Comparison of ENCODE assay signal across 19 mouse cellular contexts in the genomic region with DNA sequence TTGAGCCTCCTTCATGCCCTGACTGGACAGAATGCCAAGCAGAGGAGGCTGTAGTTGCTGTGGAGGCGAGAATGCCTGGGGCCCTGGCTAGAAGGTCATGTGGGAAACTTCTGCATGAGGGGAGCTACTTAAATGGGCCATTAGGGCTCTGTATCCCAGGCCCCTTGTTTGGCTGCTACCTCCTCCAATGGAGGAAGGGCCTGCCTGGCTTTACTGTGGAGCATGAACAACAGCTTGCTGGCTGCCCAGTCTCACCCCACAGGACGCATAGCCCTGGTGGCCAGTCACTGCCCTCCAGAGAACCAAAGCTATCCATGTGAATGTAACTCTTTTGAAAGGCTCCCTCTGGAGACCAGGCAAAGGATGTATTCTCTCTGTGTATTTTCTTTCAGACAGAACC.
A peak's percentile ranks its signal among the peaks of the same experiment; 100 is the strongest.
DNase-seq lines count a peak whose midpoint lies in the region; ATAC-seq and TF ChIP-seq lines count a peak whose summit lies in the region.
"Had no signal": no experiment of that assay in that cellular context is flagged by ENCODE, and none has a peak within 500 bp of the region (broad histone marks: within the 10 kb centered on the region; RNA-seq: fewer than 3 reads in every experiment).

No protein-coding gene starts in this region.

- no peak overlapping the region for H3K4me2 ChIP-seq in forebrain, postnatal 0 days (ENCODE audit: low read depth)
- H3K4me2 ChIP-seq in forebrain, embryonic 11.5 days (ENCODE audit: low read depth, low read length, severe bottlenecking) = no peak overlapping the region
- no peak overlapping the region for H3K4me2 ChIP-seq in hindbrain, postnatal 0 days (ENCODE audit: low read depth, low read length)
- no peak overlapping the region for H3K4me2 ChIP-seq in hindbrain, embryonic 11.5 days (replicated peaks; ENCODE audit: low read depth, low read length)
- H3K4me2 ChIP-seq in neural tube, embryonic 13.5 days = no peak overlapping the region
- no peak overlapping the region for H3K4me2 ChIP-seq in neural tube, embryonic 15.5 days
- H3K4me2 ChIP-seq: heart, embryonic 13.5 days had no signal

- H3K9me3 ChIP-seq in forebrain, postnatal 0 days (ENCODE audit: low read length) = no peaks in the 10 kb centered on the region
- H3K9me3 ChIP-seq in forebrain, embryonic 11.5 days (ENCODE audit: control insufficient read depth, low read length) = no peaks in the 10 kb centered on the region
- H3K9me3 ChIP-seq in hindbrain, postnatal 0 days (ENCODE audit: low read length) = no peaks in the 10 kb centered on the region
- H3K9me3 ChIP-seq in hindbrain, embryonic 11.5 days (ENCODE audit: control insufficient read depth, low read length) = no peaks in the 10 kb centered on the region
- H3K9me3 ChIP-seq in neural tube, embryonic 13.5 days = no peaks in the 10 kb centered on the region
- no peaks in the 10 kb centered on the region for H3K9me3 ChIP-seq in neural tube, embryonic 15.5 days (replicated peaks)
- H3K9me3 ChIP-seq: embryonic facial prominence, embryonic 10.5 days; heart, embryonic 13.5 days had no signal

- 56% methylated on average over 2 of the region's 2 CpGs for WGBS in forebrain, postnatal 0 days
- WGBS in forebrain, embryonic 11.5 days = 57% methylated on average over 2 of the region's 2 CpGs
- WGBS in hindbrain, postnatal 0 days = 29% methylated on average over 2 of the region's 2 CpGs
- 63% methylated on average over 2 of the region's 2 CpGs for WGBS in hindbrain, embryonic 11.5 days
- WGBS in neural tube, embryonic 13.5 days = 51% methylated on average over 2 of the region's 2 CpGs
- WGBS in neural tube, embryonic 15.5 days = 74% methylated on average over 2 of the region's 2 CpGs

- H3K4me1 ChIP-seq in forebrain, postnatal 0 days (ENCODE audit: insufficient read depth) = no peaks in the 10 kb centered on the region
- no peaks in the 10 kb centered on the region for H3K4me1 ChIP-seq in forebrain, embryonic 11.5 days (replicated peaks; ENCODE audit: control insufficient read depth, insufficient read depth, low read length)
- peaks cover 12% of the 10 kb centered on the region; the same call in 1 of the 2 replicates for H3K4me1 ChIP-seq in hindbrain, postnatal 0 days (ENCODE audit: insufficient read depth, low read length)
- H3K4me1 ChIP-seq in hindbrain, embryonic 11.5 days (replicated peaks; ENCODE audit: control insufficient read depth, insufficient read depth, low read length) = no peaks in the 10 kb centered on the region
- H3K4me1 ChIP-seq in neural tube, embryonic 13.5 days (replicated peaks) = peaks cover 10% of the 10 kb centered on the region; the same call in 1 of the 2 replicates
- H3K4me1 ChIP-seq in neural tube, embryonic 15.5 days = peaks cover 8% of the 10 kb centered on the region
- H3K4me1 ChIP-seq: embryonic facial prominence, embryonic 10.5 days had no signal

- H3K27ac ChIP-seq in forebrain, postnatal 0 days (ENCODE audit: low read depth, low read length) = no peak overlapping the region
- no peak overlapping the region for H3K27ac ChIP-seq in forebrain, embryonic 11.5 days (ENCODE audit: low read depth, low read length)
- peak overlapping the region; percentile 7; the same call in 1 of the 2 replicates for H3K27ac ChIP-seq in hindbrain, postnatal 0 days
- H3K27ac ChIP-seq in hindbrain, embryonic 11.5 days (ENCODE audit: low read depth, low read length) = no peak overlapping the region
- H3K27ac ChIP-seq in neural tube, embryonic 13.5 days (replicated peaks) = no peak overlapping the region
- no peak overlapping the region for H3K27ac ChIP-seq in neural tube, embryonic 15.5 days (replicated peaks)
- H3K27ac ChIP-seq: embryonic facial prominence, embryonic 10.5 days; heart, embryonic 13.5 days had no signal

- no peak overlapping the region for H3K4me3 ChIP-seq in forebrain, postnatal 0 days (ENCODE audit: low read depth, low read length)
- no peak overlapping the region for H3K4me3 ChIP-seq in forebrain, embryonic 11.5 days (ENCODE audit: low read depth, low read length)
- no peak overlapping the region for H3K4me3 ChIP-seq in hindbrain, postnatal 0 days (ENCODE audit: low read length)
- H3K4me3 ChIP-seq in hindbrain, embryonic 11.5 days (ENCODE audit: low read depth, low read length) = no peak overlapping the region
- H3K4me3 ChIP-seq in neural tube, embryonic 13.5 days = no peak overlapping the region
- no peak overlapping the region for H3K4me3 ChIP-seq in neural tube, embryonic 15.5 days (replicated peaks)
- H3K4me3 ChIP-seq: embryonic facial prominence, embryonic 10.5 days; heart, embryonic 13.5 days had no signal

- ATAC-seq in forebrain, postnatal 0 days = peak; percentile 65
- no peak for ATAC-seq in forebrain, embryonic 11.5 days (replicated peaks; ENCODE audit: low FRiP score)
- ATAC-seq in hindbrain, postnatal 0 days = peak; percentile 85
- no peak for ATAC-seq in hindbrain, embryonic 11.5 days (ENCODE audit: low FRiP score)
- ATAC-seq in neural tube, embryonic 13.5 days (ENCODE audit: low read depth) = 0 out of 2 replicates have a peak, but pooled peaks have one; percentile 6
- no peak for ATAC-seq in neural tube, embryonic 15.5 days (ENCODE audit: low FRiP score)
- ATAC-seq: intestine, embryonic 16.5 days had no signal

- no peak for TF ChIP-seq CTCF in forebrain, postnatal 0 days (IDR thresholded peaks at IDR 0.05; ENCODE audit: low read depth)
- TF ChIP-seq CTCF in hindbrain, postnatal 0 days (IDR thresholded peaks at IDR 0.05; ENCODE audit: low read depth) = peak; percentile 30

- no peak overlapping the region for H3K9ac ChIP-seq in forebrain, postnatal 0 days
- no peak overlapping the region for H3K9ac ChIP-seq in forebrain, embryonic 11.5 days (ENCODE audit: low read length)
- H3K9ac ChIP-seq in hindbrain, postnatal 0 days (replicated peaks; ENCODE audit: low read length) = no peak overlapping the region
- H3K9ac ChIP-seq in hindbrain, embryonic 11.5 days (ENCODE audit: low read depth, low read length) = no peak overlapping the region
- H3K9ac ChIP-seq in neural tube, embryonic 13.5 days = no peak overlapping the region
- H3K9ac ChIP-seq in neural tube, embryonic 15.5 days (replicated peaks) = no peak overlapping the region
- H3K9ac ChIP-seq: heart, embryonic 13.5 days had no signal

- DNase-seq in forebrain, postnatal 0 days = peak; percentile 27
- no peak for DNase-seq in forebrain, embryonic 11.5 days (ENCODE audit: low spot score)
- DNase-seq in hindbrain, postnatal 0 days (ENCODE audit: low spot score) = peak; percentile 53
- DNase-seq in hindbrain, embryonic 11.5 days (ENCODE audit: low spot score) = no peak
- no peak for DNase-seq in cerebellum, adult 11-12 months
- DNase-seq: adrenal gland, adult 2 months; adrenal gland, postnatal 36 days; cerebellum, adult 11 months; cerebellum, adult 9-11 months; gastrocnemius, postnatal 36 days; heart, adult 11 months; heart, postnatal 36 days; kidney, adult 2 months had no signal

- no peaks in the 10 kb centered on the region for H3K27me3 ChIP-seq in forebrain, postnatal 0 days (ENCODE audit: insufficient read depth, low read length)
- no peaks in the 10 kb centered on the region for H3K27me3 ChIP-seq in forebrain, embryonic 11.5 days (ENCODE audit: control insufficient read depth, insufficient read depth, low read length)
- H3K27me3 ChIP-seq in hindbrain, postnatal 0 days (ENCODE audit: insufficient read depth, low read length) = no peaks in the 10 kb centered on the region
- H3K27me3 ChIP-seq in hindbrain, embryonic 11.5 days (ENCODE audit: control insufficient read depth, insufficient read depth, low read length) = no peaks in the 10 kb centered on the region
- 0 out of 2 replicates have a peak, but pooled peaks cover 7% of the 10 kb centered on the region for H3K27me3 ChIP-seq in neural tube, embryonic 13.5 days
- H3K27me3 ChIP-seq in neural tube, embryonic 15.5 days (replicated peaks) = peaks cover 3% of the 10 kb centered on the region; the same call in 1 of the 2 replicates
- H3K27me3 ChIP-seq: CH12.LX had no signal

- no peaks in the 10 kb centered on the region for H3K36me3 ChIP-seq in forebrain, postnatal 0 days (ENCODE audit: insufficient read depth)
- H3K36me3 ChIP-seq in forebrain, embryonic 11.5 days (ENCODE audit: control insufficient read depth, insufficient read depth, low read length) = no peaks in the 10 kb centered on the region
- no peaks in the 10 kb centered on the region for H3K36me3 ChIP-seq in hindbrain, postnatal 0 days (ENCODE audit: insufficient read depth, low read length)
- H3K36me3 ChIP-seq in hindbrain, embryonic 11.5 days (ENCODE audit: control insufficient read depth, insufficient read depth, low read length) = no peaks in the 10 kb centered on the region
- no peaks in the 10 kb centered on the region for H3K36me3 ChIP-seq in neural tube, embryonic 13.5 days
- H3K36me3 ChIP-seq in neural tube, embryonic 15.5 days = no peaks in the 10 kb centered on the region
- H3K36me3 ChIP-seq: embryonic facial prominence, embryonic 10.5 days; heart, embryonic 13.5 days had no signal

Comparison
In these comparisons a context has a peak if more than half of its experiments do, and no peak if none do; other contexts are left out.
1. ATAC-seq: peak in forebrain, postnatal 0 days (single experiment), hindbrain, postnatal 0 days (single experiment) and neural tube, embryonic 13.5 days (single experiment); none in forebrain, embryonic 11.5 days (single experiment), hindbrain, embryonic 11.5 days (single experiment) and neural tube, embryonic 15.5 days (single experiment).
2. DNase-seq: peak in forebrain, postnatal 0 days (single experiment) and hindbrain, postnatal 0 days (single experiment); none in forebrain, embryonic 11.5 days (single experiment), hindbrain, embryonic 11.5 days (single experiment) and cerebellum, adult 11-12 months (single experiment).